Mouse (Mus musculus) lung, postnatal 0 days (tissue): ENCODE results near the gene Phpt1.

ENCODE experiments used
- CTCF ChIP-seq: IDR thresholded peaks from 2 replicates; pipeline ENCODE4 v1.5.1; 2016; ENCODE audit warnings: antibody characterized with exemption, mild to moderate bottlenecking
- EP300 ChIP-seq: IDR thresholded peaks from 2 replicates; pipeline ENCODE4 v1.6.1; 2016; ENCODE audit warnings: antibody characterized with exemption, mild to moderate bottlenecking, control low read depth

- no peak for TF ChIP-seq CTCF
- no peak for TF ChIP-seq EP300
These were observed 8.5 kb upstream of the Phpt1 start for GRCm38 (mm10) chr2:25583571-25583970.
